In the genomic region with DNA sequence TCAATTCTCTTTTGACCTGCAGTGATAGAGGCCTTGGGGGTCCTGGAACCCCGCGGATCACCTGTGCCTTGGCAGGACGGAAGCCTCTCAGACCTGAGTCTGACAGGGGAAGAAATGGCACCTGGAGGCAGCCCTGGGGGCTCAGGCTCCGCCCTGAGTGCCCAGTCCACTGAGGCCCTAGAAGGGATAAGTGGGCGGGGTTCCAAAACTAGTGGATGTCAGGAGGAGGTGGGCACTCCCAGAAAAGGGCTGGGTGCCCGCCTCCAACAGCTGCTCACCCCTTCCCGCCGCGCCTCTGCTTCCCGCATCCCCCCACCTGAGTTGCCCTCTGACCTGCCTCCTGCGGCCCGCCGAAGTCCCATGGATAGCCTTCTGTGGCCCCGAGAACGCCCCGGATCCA, we compare ENCODE assay signal across 22 mouse cellular contexts. TPM values are rescaled to one million over a fixed set of nuclear protein-coding genes. Genes with fewer than 3 reads are reported as not detected.
DNase-seq lines count a peak whose midpoint lies in the region; ATAC-seq and TF ChIP-seq lines count a peak whose summit lies in the region.
"Had no signal": no experiment of that assay in that cellular context is flagged by ENCODE, and none has a peak within 500 bp of the region (broad histone marks: within the 10 kb centered on the region; RNA-seq: fewer than 3 reads in every experiment).

No protein-coding gene starts in this region.

- peaks cover 47% of the 10 kb centered on the region for H3K4me1 ChIP-seq in cerebellum, adult 2 months (ENCODE audit: control insufficient read depth, insufficient read depth, low read length)
- H3K4me1 ChIP-seq in liver, embryonic 11.5 days (replicated peaks; ENCODE audit: control insufficient read depth, insufficient read depth, low read length) = no peaks in the 10 kb centered on the region; the same call in 1 of the 2 replicates
- H3K4me1 ChIP-seq in liver, postnatal 0 days (ENCODE audit: insufficient read depth) = no peaks in the 10 kb centered on the region
- H3K4me1 ChIP-seq: embryonic facial prominence, embryonic 13.5 days; forebrain, embryonic 13.5 days; hindbrain, embryonic 15.5 days had no signal

- H3K9ac ChIP-seq in liver, embryonic 11.5 days (ENCODE audit: low read depth, low read length) = no peak overlapping the region
- H3K9ac ChIP-seq in liver, postnatal 0 days (replicated peaks) = no peak overlapping the region
- H3K9ac ChIP-seq: embryonic facial prominence, embryonic 13.5 days; forebrain, embryonic 13.5 days; heart, embryonic 15.5 days; hindbrain, embryonic 15.5 days had no signal

- H3K4me2 ChIP-seq in liver, embryonic 11.5 days = peak overlapping the region; percentile 2; the same call in 1 of the 2 replicates
- H3K4me2 ChIP-seq in liver, postnatal 0 days (ENCODE audit: low read depth, low read length) = no peak overlapping the region
- H3K4me2 ChIP-seq: embryonic facial prominence, embryonic 13.5 days; forebrain, embryonic 13.5 days; heart, embryonic 15.5 days; hindbrain, embryonic 15.5 days had no signal

- no peak for TF ChIP-seq POLR2A in cerebellum, adult 2 months (IDR thresholded peaks at IDR 0.05; ENCODE audit: borderline replicate concordance, insufficient read depth, low read length)

- ATAC-seq in cerebellum, adult (ENCODE audit: insufficient number of reproducible peaks, low FRiP score, low TSS enrichment) = no peak
- ATAC-seq in liver, embryonic 11.5 days (replicated peaks; ENCODE audit: low FRiP score) = no peak
- ATAC-seq in liver, postnatal 0 days = no peak
- ATAC-seq: activated CD4-positive, CD25-positive, alpha-beta regulatory T cell, adult 4 months; forebrain, embryonic 13.5 days; intestine, embryonic 16.5 days had no signal

- no peak overlapping the region for H3K4me3 ChIP-seq in cerebellum, adult 2 months (replicated peaks; ENCODE audit: insufficient read depth, low read depth, low read length)
- H3K4me3 ChIP-seq in liver, embryonic 11.5 days (ENCODE audit: low read depth, low read length) = no peak overlapping the region
- H3K4me3 ChIP-seq in liver, postnatal 0 days (ENCODE audit: low read depth, low read length) = no peak overlapping the region
- H3K4me3 ChIP-seq: embryonic facial prominence, embryonic 13.5 days; forebrain, embryonic 13.5 days; gastrocnemius, adult 2 months; heart, embryonic 15.5 days; hindbrain, embryonic 15.5 days had no signal

- DNase-seq in cerebellum, adult 2 months = no peak
- DNase-seq in cerebellum, postnatal 4 days (ENCODE audit: low spot score in 2 of 2) = no peak
- peak; percentile 39 to 52 for DNase-seq in cerebellum, postnatal 14 days
- no peak for DNase-seq in liver, embryonic 11.5 days (ENCODE audit: low spot score)
- no peak for DNase-seq in liver, postnatal 0 days
- peak; percentile 31 for DNase-seq in R1 (ENCODE audit: low read depth, low spot score)
- DNase-seq in adrenal gland, adult 8-10 months = no peak
- DNase-seq: adrenal gland, postnatal 25 days; gastrocnemius, adult 2 months; gastrocnemius, postnatal 25 days; heart, postnatal 14 days; kidney, adult 8-10 months had no signal

- 48% methylated on average over 16 of the region's 16 CpGs for WGBS in cerebellum, adult 2 months
- WGBS in liver, embryonic 11.5 days = 57% methylated on average over 16 of the region's 16 CpGs
- 57% methylated on average over 16 of the region's 16 CpGs for WGBS in liver, postnatal 0 days (ENCODE audit: insufficient replicate concordance)

- TF ChIP-seq EP300 in liver, postnatal 0 days (IDR thresholded peaks at IDR 0.05; ENCODE audit: low read depth) = no peak

- H3K27ac ChIP-seq in cerebellum, adult 2 months (ENCODE audit: insufficient read depth, low read length) = peak overlapping the region; percentile 64
- no peak overlapping the region for H3K27ac ChIP-seq in liver, embryonic 11.5 days (ENCODE audit: low read depth, low read length)
- H3K27ac ChIP-seq in liver, postnatal 0 days (ENCODE audit: low read depth) = no peak overlapping the region
- H3K27ac ChIP-seq: embryonic facial prominence, embryonic 13.5 days; forebrain, embryonic 13.5 days; gastrocnemius, adult 2 months; heart, embryonic 15.5 days; hindbrain, embryonic 15.5 days had no signal

- H3K36me3 ChIP-seq in liver, embryonic 11.5 days (ENCODE audit: control insufficient read depth, insufficient read depth, low read length) = peaks cover 19% of the 10 kb centered on the region
- H3K36me3 ChIP-seq in liver, postnatal 0 days (replicated peaks; ENCODE audit: insufficient read depth, low read length) = peaks cover 56% of the 10 kb centered on the region

- no peaks in the 10 kb centered on the region for H3K27me3 ChIP-seq in cerebellum, adult 2 months (ENCODE audit: control insufficient read depth, insufficient read depth, low read length)
- no peaks in the 10 kb centered on the region for H3K27me3 ChIP-seq in liver, embryonic 11.5 days (replicated peaks; ENCODE audit: control insufficient read depth, insufficient read depth, low read length)
- no peaks in the 10 kb centered on the region for H3K27me3 ChIP-seq in liver, postnatal 0 days (ENCODE audit: insufficient read depth, low read length)
- H3K27me3 ChIP-seq: embryonic facial prominence, embryonic 13.5 days; forebrain, embryonic 13.5 days; heart, embryonic 15.5 days; hindbrain, embryonic 15.5 days had no signal

- no peaks in the 10 kb centered on the region for H3K9me3 ChIP-seq in liver, embryonic 11.5 days (ENCODE audit: control insufficient read depth, low read length)
- no peaks in the 10 kb centered on the region for H3K9me3 ChIP-seq in liver, postnatal 0 days (ENCODE audit: low read length)
- H3K9me3 ChIP-seq: embryonic facial prominence, embryonic 13.5 days; forebrain, embryonic 13.5 days; G1E; heart, embryonic 15.5 days; hindbrain, embryonic 15.5 days had no signal

- TF ChIP-seq CTCF in cerebellum, adult 2 months (IDR thresholded peaks at IDR 0.05; ENCODE audit: borderline replicate concordance, insufficient read depth, low read depth, low read length) = no peak
- no peak for TF ChIP-seq CTCF in liver, postnatal 0 days (IDR thresholded peaks at IDR 0.05; ENCODE audit: low read depth)

RNA-seq across cellular contexts. Expression of a gene that starts 11.9 kb away (rescaled TPM):
- polyA plus RNA-seq in cerebellum, adult 2 months (2012; rRNA removed) = 65.4 and 77.0 TPM in 2 replicates
- polyA plus RNA-seq in liver, embryonic 11.5 days (2014; fragmentation: Nextera tagmentation; extraction: Ambion mirVana) = 4.9 and 7.5 TPM in 2 replicates
- polyA plus RNA-seq in liver, postnatal 0 days (2015; fragmentation: Nextera tagmentation; extraction: Ambion mirVana) = 2.0 TPM in 2 replicates
- total RNA-seq in adrenal gland, adult 8-10 months (2022) = 10 to 100 TPM in 3 of 4 experiments, 1 to 10 TPM in 1; 9.2 to 14.5 (median 12.8) TPM

RNA-seq across cellular contexts. Expression of a gene that starts 16.1 kb away (rescaled TPM):
- 33.3 and 40.7 TPM in 2 replicates for polyA plus RNA-seq in cerebellum, adult 2 months (2012; rRNA removed)
- polyA plus RNA-seq in liver, embryonic 11.5 days (2014; fragmentation: Nextera tagmentation; extraction: Ambion mirVana) = 7.9 and 8.2 TPM in 2 replicates
- polyA plus RNA-seq in liver, postnatal 0 days (2015; fragmentation: Nextera tagmentation; extraction: Ambion mirVana) = 2.3 and 3.1 TPM in 2 replicates
- 10 to 100 TPM; 62.6 to 85.2 (median 71.6) TPM for total RNA-seq in adrenal gland, adult 8-10 months (2022)

RNA-seq across cellular contexts. Expression of a gene that starts 22.9 kb away (rescaled TPM):
- polyA plus RNA-seq in cerebellum, adult 2 months (2012; rRNA removed) = 78.2 and 91.2 TPM in 2 replicates
- polyA plus RNA-seq in liver, embryonic 11.5 days (2014; fragmentation: Nextera tagmentation; extraction: Ambion mirVana) = 12.5 and 14.8 TPM in 2 replicates
- 6.6 and 7.9 TPM in 2 replicates for polyA plus RNA-seq in liver, postnatal 0 days (2015; fragmentation: Nextera tagmentation; extraction: Ambion mirVana)
- 10 to 100 TPM; 43.5 to 73.2 (median 63.9) TPM for total RNA-seq in adrenal gland, adult 8-10 months (2022)

RNA-seq across cellular contexts. Expression of a gene that starts 28.9 kb away (rescaled TPM):
- 35.8 and 38.7 TPM in 2 replicates for polyA plus RNA-seq in cerebellum, adult 2 months (2012; rRNA removed)
- polyA plus RNA-seq in liver, embryonic 11.5 days (2014; fragmentation: Nextera tagmentation; extraction: Ambion mirVana) = 48.7 and 57.5 TPM in 2 replicates
- 41.7 and 54.0 TPM in 2 replicates for polyA plus RNA-seq in liver, postnatal 0 days (2015; fragmentation: Nextera tagmentation; extraction: Ambion mirVana)
- total RNA-seq in adrenal gland, adult 8-10 months (2022) = 100 to 1,000 TPM; 129 to 172 (median 151) TPM

RNA-seq across cellular contexts. Expression of a gene that starts 33.5 kb away (rescaled TPM):
- 0.23 and 0.51 TPM in 2 replicates for polyA plus RNA-seq in cerebellum, adult 2 months (2012; rRNA removed)
- 0.82 and 2.2 TPM in 2 replicates for polyA plus RNA-seq in liver, embryonic 11.5 days (2014; fragmentation: Nextera tagmentation; extraction: Ambion mirVana)
- 0.15 and 0.41 TPM in 2 replicates for polyA plus RNA-seq in liver, postnatal 0 days (2015; fragmentation: Nextera tagmentation; extraction: Ambion mirVana)
- total RNA-seq in adrenal gland, adult 8-10 months (2022) = 1 to 10 TPM in 1 of 4 experiments, under 1 TPM in 3; 0.35 to 1.3 (median 0.63) TPM
- total RNA-seq: gastrocnemius, adult 2 months; granulocyte monocyte progenitor cell, adult 5-6 weeks; heart, postnatal 14 days; hematopoietic stem cell, adult 5-6 weeks had no signal
- polyA plus RNA-seq: activated CD4-positive, CD25-positive, alpha-beta regulatory T cell, adult 4 months; G1E had no signal

Comparison
In these comparisons a context has a peak if more than half of its experiments do, and no peak if none do; other contexts are left out.
1. DNase-seq: peak in cerebellum, postnatal 14 days (2 of 2) and R1 (single experiment); none in cerebellum, adult 2 months (0 of 2), cerebellum, postnatal 4 days (0 of 2), liver, embryonic 11.5 days (single experiment), liver, postnatal 0 days (single experiment) and adrenal gland, adult 8-10 months (single experiment).